Mouse (Mus musculus) heart, embryonic 13.5 days (tissue): ENCODE results near the gene Sp3. TPM values are rescaled to one million over a fixed set of nuclear protein-coding genes. Genes with fewer than 3 reads are reported as not detected.
"Not testable (repeated sequence)": the region's sequence is repeated elsewhere in the genome, so short reads cannot be mapped to it uniquely, and the experiment has no call there.

Experiments used
- ATAC-seq: fragments of 200-750 bp; cut with Nextera tagmentation; 2 replicates; pipeline ENCODE4 v1.8.0; 2017; ENCODE audit warnings: moderate TSS enrichment; ENCODE audit not compliant: insufficient number of reproducible peaks, low FRiP score, low TSS enrichment; ENCODE audit errors: extremely low read depth
- H3K27ac ChIP-seq: fragments of 300-500 bp; sonication (generic); replicated peaks from 2 replicates; pipeline ENCODE4 v1.5.1; 2015; ENCODE audit warnings: moderate library complexity, mild to moderate bottlenecking, inconsistent platforms
- H3K27me3 ChIP-seq: fragments of 300-500 bp; sonication (generic); replicated peaks from 2 replicates; pipeline ENCODE4 v1.6.1; 2015; ENCODE audit warnings: mild to moderate bottlenecking, inconsistent platforms
- H3K36me3 ChIP-seq: fragments of 300-500 bp; sonication (generic); 2 replicates; pipeline ENCODE4 v1.6.1; 2015; ENCODE audit warnings: mild to moderate bottlenecking, inconsistent platforms
- H3K4me1 ChIP-seq: fragments of 300-500 bp; sonication (generic); 2 replicates; pipeline ENCODE4 v1.6.1; 2015; ENCODE audit warnings: inconsistent platforms
- H3K4me2 ChIP-seq: fragments of 300-500 bp; sonication (generic); 2 replicates; pipeline ENCODE4 v1.6.1; 2015; ENCODE audit warnings: inconsistent platforms, mild to moderate bottlenecking, moderate library complexity
- H3K4me3 ChIP-seq: fragments of 300-500 bp; sonication (generic); 2 replicates; pipeline ENCODE4 v1.5.1; 2015; ENCODE audit warnings: moderate library complexity, mild to moderate bottlenecking, inconsistent platforms
- H3K9ac ChIP-seq: fragments of 300-500 bp; sonication (generic); 2 replicates; pipeline ENCODE4 v1.6.1; 2015; ENCODE audit warnings: inconsistent platforms, mild to moderate bottlenecking, moderate library complexity
- H3K9me3 ChIP-seq: fragments of 300-500 bp; sonication (generic); 2 replicates; pipeline ENCODE4 v1.6.1; 2016; ENCODE audit warnings: inconsistent platforms
- WGBS: fragments of 180-500 bp; shearing (Covaris S2); methylation state at CpG from one replicate; pipeline ENCODE4 v1.1.7; 2015; ENCODE audit warnings: mixed read lengths; 5-methylcytosine and 5-hydroxymethylcytosine counted together
- polyA plus RNA-seq: library from polyadenylated mRNA; unstranded; fragments of >200 nt; fragmentation: Nextera tagmentation; extraction: Ambion mirVana; gene quantifications from 2 replicates; pipeline ENCODE4 v1.2.1, GENCODE M21; 2015

Gene Sp3
- polyA plus RNA-seq, 1 experiment from 2014 or later: 31.0 TPM

GRCm38 (mm10) chr2:72916170-72916569, 64.1 kb downstream of the Sp3 start:
- Histone ChIP-seq H3K27ac (no peak overlapping the region), H3K27me3 (no peaks in the 10 kb centered on the region), H3K4me1 (peaks cover 16% of the 10 kb centered on the region), H3K4me3 (no peak overlapping the region), H3K4me2 (no peak overlapping the region), H3K36me3 (no peaks in the 10 kb centered on the region), H3K9me3 (no peaks in the 10 kb centered on the region), H3K9ac (no peak overlapping the region)
- 75% methylated on average over 4 of the region's 4 CpGs for WGBS
- no peak for ATAC-seq

GRCm38 (mm10) chr2:72915245-72915930, 64.9 kb downstream of the Sp3 start:
- Histone ChIP-seq H3K36me3 (no peaks in the 10 kb centered on the region), H3K27me3 (no peaks in the 10 kb centered on the region), H3K4me1 (peaks cover 16% of the 10 kb centered on the region), H3K4me2 (no peak overlapping the region), H3K9ac (no peak overlapping the region), H3K27ac (0 out of 2 replicates have a peak overlapping the region, but pooled peaks have one; percentile 36), H3K4me3 (no peak overlapping the region), H3K9me3 (no peaks in the 10 kb centered on the region)
- no peak for ATAC-seq
- WGBS: 62% methylated on average over 7 of the region's 7 CpGs

GRCm38 (mm10) chr2:72913458-72913760, 66.8 kb downstream of the Sp3 start:
- Histone ChIP-seq H3K4me3 (no peak overlapping the region), H3K4me2 (no peak overlapping the region), H3K9me3 (no peaks in the 10 kb centered on the region), H3K27ac (no peak overlapping the region), H3K36me3 (no peaks in the 10 kb centered on the region), H3K4me1 (peaks cover 16% of the 10 kb centered on the region), H3K9ac (no peak overlapping the region), H3K27me3 (no peaks in the 10 kb centered on the region)
- ATAC-seq: no peak
- 74% methylated on average over 7 of the region's 7 CpGs for WGBS

GRCm38 (mm10) chr2:72912708-72913457, 67.4 kb downstream of the Sp3 start:
- Histone ChIP-seq H3K9me3 (no peaks in the 10 kb centered on the region), H3K36me3 (no peaks in the 10 kb centered on the region), H3K27ac (no peak overlapping the region), H3K27me3 (no peaks in the 10 kb centered on the region), H3K4me3 (no peak overlapping the region), H3K4me1 (peaks cover 16% of the 10 kb centered on the region), H3K9ac (no peak overlapping the region), H3K4me2 (no peak overlapping the region)
- WGBS: 86% methylated on average over 11 of the region's 11 CpGs
- no peak for ATAC-seq

- no peak for ATAC-seq
- Histone ChIP-seq H3K4me2 (no peak overlapping the region), H3K27me3 (no peaks in the 10 kb centered on the region), H3K36me3 (no peaks in the 10 kb centered on the region), H3K4me3 (no peak overlapping the region), H3K9me3 (no peaks in the 10 kb centered on the region), H3K27ac (no peak overlapping the region), H3K4me1 (peaks cover 16% of the 10 kb centered on the region), H3K9ac (no peak overlapping the region)
- 68% methylated on average over 9 of the region's 9 CpGs for WGBS
Observed at GRCm38 (mm10) chr2:72911527-72911926, 68.7 kb downstream of the Sp3 start.

GRCm38 (mm10) chr2:72909046-72909445, 71.2 kb downstream of the Sp3 start:
- Histone ChIP-seq H3K4me2 (no peak overlapping the region), H3K4me3 (no peak overlapping the region), H3K9ac (no peak overlapping the region), H3K27me3 (no peaks in the 10 kb centered on the region), H3K27ac (no peak overlapping the region), H3K9me3 (no peaks in the 10 kb centered on the region), H3K4me1 (peaks cover 7% of the 10 kb centered on the region; the same call in 1 of the 2 replicates), H3K36me3 (no peaks in the 10 kb centered on the region)
- WGBS: 72% methylated on average over 4 of the region's 4 CpGs
- no peak for ATAC-seq

GRCm38 (mm10) chr2:72908191-72908910, 71.9 kb downstream of the Sp3 start:
- Histone ChIP-seq H3K4me1 (peaks cover 7% of the 10 kb centered on the region; the same call in 1 of the 2 replicates), H3K27ac (no peak overlapping the region), H3K36me3 (no peaks in the 10 kb centered on the region), H3K27me3 (no peaks in the 10 kb centered on the region), H3K4me3 (no peak overlapping the region), H3K9ac (no peak overlapping the region), H3K4me2 (no peak overlapping the region), H3K9me3 (no peaks in the 10 kb centered on the region)
- no peak for ATAC-seq
- WGBS: 72% methylated on average over 20 of the region's 20 CpGs

- 70% methylated on average over 8 of the region's 8 CpGs for WGBS
- no peak for ATAC-seq
- H3K4me3 ChIP-seq: no peak overlapping the region
Observed at GRCm38 (mm10) chr2:72906745-72907144, 73.5 kb downstream of the Sp3 start.

GRCm38 (mm10) chr2:72902816-72903680, 77.2 kb downstream of the Sp3 start:
- H3K4me2 ChIP-seq, H3K36me3 ChIP-seq, H3K27me3 ChIP-seq, H3K4me3 ChIP-seq, H3K4me1 ChIP-seq, H3K27ac ChIP-seq, H3K9ac ChIP-seq, ATAC-seq: not testable (repeated sequence)
- H3K9me3 ChIP-seq: peaks cover 12% of the 10 kb centered on the region; the same call in 1 of the 2 replicates
- 86% methylated on average over 15 of the region's 16 CpGs for WGBS

More at GRCm38 (mm10) chr2:72906745-72907144, 73.5 kb downstream of the Sp3 start:
- Histone ChIP-seq H3K9ac (no peak overlapping the region), H3K27ac (no peak overlapping the region), H3K9me3 (no peaks in the 10 kb centered on the region), H3K4me1 (peaks cover 5% of the 10 kb centered on the region; the same call in 1 of the 2 replicates), H3K36me3 (no peaks in the 10 kb centered on the region), H3K4me2 (no peak overlapping the region), H3K27me3 (no peaks in the 10 kb centered on the region)

GRCm38 (mm10) chr2:72898782-72899305, 81.4 kb downstream of the Sp3 start:
- ATAC-seq: no peak
- Histone ChIP-seq H3K36me3 (peaks cover 5% of the 10 kb centered on the region; the same call in 1 of the 2 replicates), H3K4me1 (peaks cover 6% of the 10 kb centered on the region), H3K9me3 (peaks cover 12% of the 10 kb centered on the region; the same call in 1 of the 2 replicates), H3K4me2 (no peak overlapping the region), H3K27me3 (no peaks in the 10 kb centered on the region), H3K9ac (no peak overlapping the region), H3K27ac (peak overlapping the region; percentile 75), H3K4me3 (no peak overlapping the region)
- 62% methylated on average over 2 of the region's 2 CpGs for WGBS
